Mouse (Mus musculus) liver, postnatal 0 days (tissue): ENCODE results near the gene Map4k5.

ENCODE experiments used
- CTCF ChIP-seq: sonication (generic); IDR thresholded peaks from 2 replicates; pipeline ENCODE4 v1.5.1; 2016; ENCODE audit warnings: antibody characterized with exemption, low read depth
- EP300 ChIP-seq: IDR thresholded peaks from 2 replicates; pipeline ENCODE4 v1.6.1; 2016; ENCODE audit warnings: antibody characterized with exemption, low read depth, mild to moderate bottlenecking

DNA sequence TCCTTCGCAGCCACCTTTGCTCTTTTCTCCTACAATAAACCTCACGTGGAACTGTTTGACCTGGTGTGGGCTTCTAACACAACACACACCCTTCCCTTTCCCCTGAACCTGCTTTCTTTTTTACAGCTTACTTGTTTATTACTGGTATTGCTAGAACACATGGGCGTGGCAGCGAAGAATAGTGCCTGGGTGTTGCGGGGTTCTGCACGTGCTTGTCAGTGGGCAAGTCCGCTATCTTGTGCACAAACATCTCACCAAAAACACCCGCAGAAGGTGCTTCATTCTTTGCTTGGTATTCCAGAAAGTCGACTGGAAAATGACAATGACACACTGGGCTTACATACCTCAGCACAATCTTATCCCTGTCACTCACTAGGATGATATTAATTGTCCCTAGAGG, 107.5 kb downstream of the Map4k5 start:
- TF ChIP-seq CTCF (no peak), EP300 (no peak)
